Mouse (Mus musculus): ENCODE results near the gene Top3b.
"Not testable (repeated sequence)": the region's sequence is repeated elsewhere in the genome, so short reads cannot be mapped to it uniquely, and the experiment has no call there.

Top3b gene

DNA sequence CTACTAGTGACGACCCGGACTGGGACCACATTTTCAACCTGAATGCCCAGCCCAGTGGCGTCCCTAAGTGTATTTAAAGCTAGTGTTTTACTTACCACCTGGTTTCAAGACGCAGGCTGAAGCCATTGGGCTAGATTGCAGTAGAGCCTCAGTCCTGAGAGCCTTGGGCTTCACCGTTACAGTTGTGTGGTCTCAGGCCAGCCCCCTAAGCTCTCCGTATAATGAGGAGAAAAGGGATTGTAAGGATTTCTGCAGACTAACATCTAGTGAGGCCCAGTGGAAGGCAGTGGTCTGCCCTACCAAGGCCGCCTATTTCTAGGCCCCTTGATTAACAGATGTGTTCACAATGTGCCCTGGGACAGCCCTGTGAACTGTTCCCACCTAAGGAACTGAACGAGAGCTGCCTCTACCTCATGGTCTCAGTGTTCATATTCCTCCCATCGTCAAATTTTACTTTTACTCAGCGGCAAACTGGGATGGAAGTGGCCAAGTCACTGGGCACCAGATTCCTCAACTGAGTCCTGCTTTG lies 26.6 kb downstream of the Top3b start:
- no peak for DNase-seq (ENCODE audit: low spot score)

DNA sequence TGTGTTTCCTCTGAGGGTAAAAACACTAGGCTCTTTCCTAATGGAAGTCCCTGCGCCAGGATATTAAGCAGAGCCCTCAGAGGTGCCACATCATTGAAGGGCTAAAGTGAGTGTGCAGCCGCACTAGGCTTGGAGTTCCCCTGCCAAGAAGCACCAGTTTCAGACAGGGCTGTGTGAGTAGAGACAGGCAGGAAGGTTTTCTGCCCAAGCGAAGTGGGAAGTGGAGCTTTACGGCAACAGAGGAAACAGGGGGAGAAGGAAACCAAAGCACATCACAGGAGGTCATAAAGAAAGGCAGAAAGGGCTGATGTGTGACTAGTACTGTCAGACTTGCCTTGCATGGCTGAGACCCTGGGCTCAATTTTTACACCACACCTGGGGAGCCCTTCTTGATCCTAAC lies 31.8 kb downstream of the Top3b start:
- no peak for DNase-seq (ENCODE audit: low spot score)

DNA sequence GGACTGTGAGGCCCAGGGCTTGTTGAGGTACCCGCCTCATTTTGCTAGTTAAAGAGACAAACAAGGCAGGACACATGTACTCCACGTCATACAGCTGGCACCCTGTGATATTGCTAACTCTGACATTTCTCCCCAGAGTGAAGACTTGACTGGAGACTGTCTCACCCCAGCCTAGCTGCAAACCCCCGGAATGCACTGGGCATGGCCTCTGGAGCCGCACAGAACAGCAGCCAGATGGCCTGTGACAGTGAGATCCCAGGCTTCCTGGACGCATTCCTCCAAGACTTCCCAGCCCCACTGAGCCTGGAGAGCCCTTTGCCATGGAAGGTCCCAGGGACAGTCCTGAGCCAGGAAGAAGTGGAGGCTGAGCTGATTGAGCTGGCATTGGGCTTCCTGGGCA lies 32.7 kb downstream of the Top3b start:
- no peak for DNase-seq (ENCODE audit: low spot score)

DNA sequence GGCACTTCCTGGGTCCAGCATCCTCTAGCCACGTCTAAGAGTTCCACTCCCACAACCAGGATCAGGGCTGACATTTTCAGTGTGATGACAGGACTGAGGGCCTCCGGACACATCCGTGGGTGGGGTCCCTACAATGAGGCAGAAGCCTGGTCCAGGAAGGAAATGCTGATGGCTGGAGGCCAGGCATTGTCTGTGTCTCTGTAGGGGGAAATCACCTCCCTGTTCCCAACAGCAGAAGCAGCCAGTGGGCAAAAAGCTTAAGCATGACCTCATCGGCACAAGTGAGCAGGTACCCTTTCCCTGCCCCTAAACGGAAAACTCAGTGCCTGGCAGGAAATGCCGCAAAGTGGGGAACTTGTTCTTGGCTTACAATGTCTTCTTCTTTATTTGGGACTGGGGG lies 37.3 kb downstream of the Top3b start:
- DNase-seq (ENCODE audit: low spot score), result peak; percentile 23

DNA sequence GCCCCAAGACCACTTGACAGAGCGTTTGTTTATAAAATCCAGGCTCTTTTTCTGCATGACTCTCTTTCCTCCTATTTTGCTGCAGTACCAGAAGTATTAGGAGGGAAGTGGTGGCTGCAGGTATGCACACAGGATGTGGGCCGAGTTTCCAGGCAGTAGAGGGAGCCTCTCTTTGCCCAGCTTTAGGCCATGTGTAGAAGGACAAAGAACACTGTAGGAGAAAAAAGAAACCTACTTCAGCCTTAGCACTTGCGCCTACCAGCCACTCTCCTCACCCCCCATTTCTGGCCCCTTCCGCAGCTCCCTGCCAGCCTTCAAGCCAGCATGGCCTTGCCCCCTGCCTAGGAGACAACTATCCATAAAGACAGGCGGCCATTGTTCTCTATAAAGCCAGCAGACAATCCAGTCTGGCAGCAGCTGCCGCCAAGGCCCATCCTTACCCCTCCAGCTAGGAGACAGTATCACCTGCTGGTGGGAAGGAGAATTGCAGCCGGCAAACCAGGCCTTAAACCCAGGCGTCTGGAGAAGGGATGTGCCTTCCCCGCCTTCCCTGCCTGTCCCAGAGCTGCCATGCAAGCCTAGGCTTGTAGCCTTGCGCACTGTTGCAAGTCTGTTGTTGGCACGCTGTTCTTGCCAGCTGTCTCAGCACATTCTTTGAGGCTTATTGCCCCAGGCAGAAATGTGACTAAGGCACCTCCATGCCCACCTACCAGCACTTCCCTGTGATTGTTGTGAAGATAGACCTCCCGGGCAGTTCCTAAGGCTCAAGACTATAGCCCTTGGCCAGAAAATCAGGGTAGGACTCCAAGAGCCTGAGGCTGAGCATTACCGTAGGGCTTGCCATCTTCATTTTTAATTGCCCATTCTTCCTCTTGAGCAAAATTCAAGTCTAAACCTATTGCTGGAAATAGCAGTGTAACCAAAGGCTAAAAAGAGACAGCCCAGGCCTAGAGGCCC lies 41.4 kb downstream of the Top3b start:
- DNase-seq (ENCODE audit: low spot score), result peak; percentile 69

DNA sequence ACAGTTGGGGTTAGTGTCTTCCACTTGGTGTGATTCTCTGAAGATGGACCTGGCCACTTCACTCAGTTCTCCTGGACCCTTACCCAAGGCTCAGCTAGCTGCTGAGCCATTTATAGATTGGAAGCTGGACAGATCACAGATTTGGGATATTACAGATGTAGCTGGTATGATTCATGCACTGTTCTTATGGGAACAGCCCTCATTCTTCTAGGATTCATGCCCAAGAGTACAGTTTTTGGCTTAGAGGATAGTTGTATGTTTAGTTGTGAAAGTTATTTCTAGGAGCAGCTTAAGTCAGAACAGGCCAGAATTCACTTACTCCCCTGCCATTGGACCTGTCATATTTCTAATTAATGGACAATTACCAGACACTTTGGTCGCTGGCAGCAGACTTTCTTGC lies 42.9 kb downstream of the Top3b start:
- DNase-seq (ENCODE audit: low spot score), result no peak

DNA sequence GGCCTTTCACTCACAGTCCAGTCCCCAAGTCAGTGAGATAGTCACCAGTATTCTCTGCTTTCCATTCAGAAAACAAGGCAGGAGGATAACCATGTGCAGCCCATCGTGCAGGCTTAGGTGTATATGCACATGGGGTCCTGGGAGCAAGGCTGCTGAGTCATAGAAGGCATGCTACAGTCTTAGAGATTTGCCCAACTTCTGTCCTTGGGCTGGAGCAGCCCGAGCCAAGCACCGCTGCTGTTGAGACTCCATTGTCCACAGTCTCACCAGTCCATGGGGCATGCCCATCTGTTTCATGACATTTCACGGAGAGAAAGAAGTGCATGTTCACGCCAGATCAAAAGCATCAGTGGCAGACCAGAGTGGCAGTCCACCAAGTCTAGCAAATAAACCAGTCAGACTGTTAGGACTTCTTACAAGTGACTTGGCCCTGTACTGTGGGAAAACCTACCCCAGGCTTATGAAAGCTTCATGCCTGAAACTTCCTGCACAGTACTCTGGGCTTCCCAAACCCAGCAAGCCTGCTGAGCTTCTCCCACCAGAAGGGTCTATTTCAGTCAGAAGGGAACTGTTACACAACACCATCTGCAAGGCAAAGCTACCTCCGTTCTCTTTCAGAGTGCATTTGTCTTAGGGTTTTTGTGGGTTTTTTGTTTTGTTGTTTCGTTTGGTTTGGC lies 48.0 kb downstream of the Top3b start:
- no peak for DNase-seq (ENCODE audit: low spot score)

DNA sequence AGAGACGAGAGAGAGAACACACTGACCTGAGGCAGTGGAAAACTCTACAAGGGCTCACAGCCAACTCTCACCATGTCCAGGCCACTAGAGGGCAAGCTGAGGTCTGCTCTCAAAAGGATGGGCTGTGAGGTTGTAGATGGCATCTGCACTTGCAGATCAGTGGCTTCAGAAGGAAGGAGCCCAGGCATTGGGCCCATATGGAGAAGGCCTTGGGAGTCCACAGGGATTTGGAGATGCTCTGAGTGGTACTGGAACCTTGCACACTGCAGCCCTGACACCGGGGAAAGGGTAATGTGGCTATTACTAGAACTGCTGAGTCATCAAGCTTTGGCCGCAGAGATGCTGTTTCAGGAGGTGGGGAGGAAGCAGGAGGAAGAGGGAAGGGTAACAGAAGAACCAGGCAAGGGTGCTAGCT lies 50.5 kb downstream of the Top3b start:
- DNase-seq (ENCODE audit: low spot score), result peak; percentile 30

DNA sequence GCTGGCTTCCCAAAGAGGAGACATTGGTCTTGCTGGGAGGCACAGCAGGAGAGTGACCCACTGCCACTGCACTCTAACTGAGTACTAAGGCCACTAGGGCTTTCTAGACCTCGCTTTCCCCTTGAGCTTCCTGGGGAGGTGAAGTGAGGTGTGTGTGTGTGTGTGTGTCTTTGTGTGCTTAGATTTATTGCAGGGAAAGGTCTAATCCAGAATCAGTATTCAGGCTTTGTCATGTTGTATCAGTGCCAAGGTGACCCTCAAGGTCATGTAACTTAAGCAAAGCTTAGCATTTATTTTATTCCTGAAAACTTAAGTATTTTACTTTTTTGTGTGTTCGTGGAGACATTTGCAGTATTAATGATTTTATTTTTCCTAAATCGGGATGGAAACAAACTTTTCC lies 53.9 kb downstream of the Top3b start:
- DNase-seq (ENCODE audit: low spot score), result no peak

DNA sequence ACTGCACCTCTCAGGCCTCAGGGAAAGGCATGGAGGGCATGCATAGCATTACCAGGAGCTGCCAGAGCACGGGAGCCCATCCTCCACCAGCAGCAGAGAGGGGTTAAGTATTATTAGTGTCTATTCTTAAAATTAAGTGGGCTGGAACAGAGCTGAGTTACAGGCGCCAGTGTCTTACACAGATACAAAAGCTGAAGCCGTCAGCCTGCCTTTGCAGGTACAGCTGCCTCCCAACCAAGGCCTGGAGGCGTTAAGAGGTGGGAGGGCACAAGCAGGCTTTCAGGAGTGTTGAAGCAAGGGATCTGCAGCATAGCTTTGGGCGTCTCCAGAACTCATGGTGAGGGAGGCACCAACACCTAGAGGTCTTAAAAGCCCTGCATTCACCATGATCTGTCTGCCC lies 56.0 kb downstream of the Top3b start:
- DNase-seq (ENCODE audit: low spot score), result no peak

DNA sequence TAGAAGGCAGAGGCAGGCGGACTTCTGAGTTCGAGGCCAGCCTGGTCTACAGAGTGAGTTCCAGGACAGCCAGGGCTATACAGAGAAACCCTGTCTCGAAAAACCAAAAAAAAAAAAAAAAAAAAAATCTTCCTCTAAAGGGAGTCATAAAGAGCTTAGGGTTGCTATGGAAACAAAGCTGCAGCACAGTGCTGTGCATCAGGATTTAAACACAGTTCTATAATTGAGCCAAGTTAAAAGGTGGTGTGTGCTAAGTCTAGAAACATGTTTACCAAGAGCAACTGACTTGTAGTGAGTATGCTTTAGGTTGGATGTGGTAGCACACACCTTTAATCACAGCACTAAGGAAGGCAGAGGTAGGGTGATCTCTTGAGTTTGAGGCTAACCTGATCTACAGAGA lies 58.4 kb downstream of the Top3b start:
- not testable (repeated sequence) for DNase-seq (ENCODE audit: low spot score)

DNA sequence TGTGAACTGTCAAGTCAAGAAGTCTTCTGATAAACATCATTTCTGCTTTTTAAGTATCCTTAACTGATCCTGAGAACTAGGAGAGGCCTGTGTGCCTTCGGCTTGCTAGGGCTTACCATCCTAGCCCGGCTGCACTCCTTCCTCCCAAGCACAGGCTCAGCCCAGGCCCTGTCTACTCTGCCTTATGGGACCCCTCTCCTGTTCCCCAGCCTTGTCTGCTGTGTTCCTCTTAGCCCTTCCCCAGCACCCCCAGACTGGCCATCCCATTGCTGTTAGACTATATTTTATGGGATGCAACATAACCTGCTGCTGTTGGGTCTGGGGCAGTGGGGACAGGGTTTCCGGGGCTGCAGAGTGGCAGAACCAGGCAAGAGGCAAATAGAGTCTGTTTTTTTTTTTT lies 59.8 kb downstream of the Top3b start:
- DNase-seq (ENCODE audit: low spot score), result no peak

DNA sequence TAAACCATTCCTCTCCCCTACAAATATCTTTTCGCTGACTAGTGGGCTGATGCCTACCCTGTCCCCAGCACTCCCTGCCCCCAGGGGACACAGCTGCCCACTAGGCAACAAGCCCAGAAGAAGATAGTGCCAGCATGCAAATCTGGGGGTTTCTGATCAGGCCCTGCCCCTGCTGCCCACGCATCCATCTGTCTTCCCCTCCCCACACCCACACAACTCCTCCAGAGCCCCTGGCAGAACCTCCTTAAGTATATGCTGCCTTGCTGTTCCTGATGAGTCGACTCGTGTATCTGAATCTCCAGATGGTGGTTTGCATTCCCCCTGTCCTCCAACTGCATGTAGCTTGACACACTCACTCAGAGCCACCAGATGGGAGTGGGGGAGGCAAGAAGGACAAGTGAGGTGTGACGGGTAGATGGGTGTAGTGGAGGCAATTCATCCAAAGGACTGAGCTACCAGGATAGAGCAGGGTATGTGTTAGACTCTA lies 60.3 kb downstream of the Top3b start:
- DNase-seq (ENCODE audit: low spot score), result no peak

DNA sequence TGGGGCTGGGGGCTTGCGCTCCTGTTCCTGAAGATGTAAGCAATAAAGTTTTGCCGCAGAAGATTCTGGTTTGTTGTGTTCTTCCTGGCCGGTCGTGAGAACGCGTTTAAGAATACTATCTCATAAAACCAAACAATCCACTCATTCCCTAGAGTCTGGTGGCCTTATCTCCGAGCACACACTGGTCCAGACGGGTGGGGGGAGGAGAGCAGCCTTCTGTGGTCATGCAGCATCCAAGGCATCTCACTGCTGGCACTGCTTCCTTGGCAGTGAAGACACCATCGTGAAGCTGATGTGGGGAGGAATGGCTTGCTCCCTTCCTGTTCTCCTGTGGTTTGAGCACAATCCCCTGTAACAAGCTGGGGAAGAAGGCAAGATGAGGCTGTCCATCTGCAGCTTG lies 69.0 kb downstream of the Top3b start:
- no peak for DNase-seq (ENCODE audit: low spot score)

DNA sequence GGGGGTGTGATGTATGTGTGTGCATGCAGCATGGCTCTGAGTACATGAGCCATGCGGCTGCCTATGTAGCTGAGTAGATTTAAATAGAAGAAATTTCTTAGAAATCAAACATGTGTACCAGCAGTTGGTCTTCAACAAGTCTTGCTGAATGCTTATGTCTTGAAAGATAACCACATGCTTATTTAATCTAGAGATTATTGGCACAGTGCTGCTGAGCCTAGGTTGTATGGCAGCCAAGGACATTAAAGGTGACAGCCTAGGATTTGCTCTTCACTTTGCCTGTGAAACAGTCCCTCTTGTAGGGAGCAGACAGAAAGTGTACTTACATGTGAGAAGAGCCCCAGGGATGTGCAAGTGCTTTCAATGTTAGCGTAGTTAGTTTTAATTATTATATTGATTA lies 70.5 kb downstream of the Top3b start:
- DNase-seq (ENCODE audit: low spot score), result no peak

Data from ovary, postnatal 36 days (tissue).